Mouse (Mus musculus): ENCODE measurements around the gene Tmsb4x.

Gene Tmsb4x

DNA sequence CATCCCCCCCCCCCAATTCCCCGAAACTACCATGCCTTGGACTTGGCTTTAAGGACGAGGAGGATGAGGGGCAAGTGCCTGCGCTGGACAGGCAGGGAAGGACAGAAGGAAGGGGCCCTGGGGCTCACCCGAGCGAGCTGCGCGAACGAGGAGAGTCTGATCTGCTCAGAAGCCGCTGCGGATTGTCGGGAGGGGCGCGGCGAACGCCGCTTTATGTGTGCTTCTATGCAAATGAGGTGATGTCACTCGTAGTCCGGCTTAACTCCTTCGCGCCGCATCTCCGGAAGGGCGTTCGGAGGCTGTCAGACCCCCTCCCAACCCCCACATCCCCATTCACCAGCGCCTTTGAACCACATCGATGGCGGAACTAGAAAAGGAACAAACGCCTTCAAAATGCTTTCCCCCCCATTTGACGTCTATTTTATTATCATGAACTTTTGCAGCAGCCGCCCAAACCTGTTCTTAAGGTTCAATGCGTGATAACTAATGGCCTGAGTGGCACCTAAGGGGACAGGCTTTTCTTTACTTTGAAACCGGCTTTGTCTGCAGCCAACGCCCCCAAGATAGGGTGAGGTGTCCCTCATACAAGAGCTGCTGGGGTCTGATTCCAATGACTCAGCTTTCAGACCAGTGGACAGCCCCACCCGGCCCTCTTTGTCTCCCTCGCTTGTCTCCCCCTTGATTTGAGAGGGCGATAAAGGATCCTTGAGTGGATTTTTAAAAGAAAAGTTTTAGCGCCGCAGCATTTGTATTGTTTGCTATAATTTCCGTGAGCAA lies at the start of gene Tmsb4x:
Gene Tmsb4x, minus strand, starts transcription at position 338 of the 777 bp plus-strand sequence.
- no peak for DNase-seq (ENCODE audit: extremely low read depth, low read depth)

- no peak for DNase-seq (ENCODE audit: extremely low read depth, low read depth)
Observed at GRCm38 (mm10) chrX:167241736-167242135, 32.6 kb upstream of the Tmsb4x start.

DNA sequence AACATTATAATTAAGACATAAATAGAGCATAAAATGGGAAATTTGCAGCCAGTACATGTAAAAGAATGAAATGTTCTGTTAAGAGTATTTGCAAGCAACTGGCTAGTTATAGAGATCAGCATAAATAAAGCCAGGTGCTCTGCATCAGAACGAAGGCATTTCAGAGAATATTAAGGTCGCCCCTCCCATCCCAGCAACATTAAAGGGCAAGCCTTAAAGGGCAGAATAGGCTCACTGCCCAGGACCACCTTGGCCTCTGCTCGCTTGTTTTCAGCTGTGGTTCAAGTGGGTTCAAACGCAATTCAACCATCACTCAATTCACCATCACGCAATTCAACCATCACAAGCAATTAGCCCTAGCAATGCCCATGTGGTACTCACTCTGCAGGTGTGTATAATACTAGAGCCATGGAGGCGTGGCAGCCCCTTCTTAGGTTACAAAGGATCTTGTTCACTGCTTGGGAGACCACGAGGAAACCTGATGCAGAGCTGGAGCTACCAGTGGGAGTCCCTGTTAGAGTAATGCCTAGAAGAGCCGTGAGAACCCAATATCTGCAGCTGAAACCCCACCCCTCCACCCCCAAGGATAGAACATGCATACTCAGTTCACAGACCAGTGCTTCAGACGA lies 30.3 kb upstream of the Tmsb4x start:
- DNase-seq (ENCODE audit: extremely low read depth, low read depth) = no peak

- no peak for DNase-seq (ENCODE audit: extremely low read depth, low read depth)
Observed at GRCm38 (mm10) chrX:167233104-167233687, 24.1 kb upstream of the Tmsb4x start.

DNA sequence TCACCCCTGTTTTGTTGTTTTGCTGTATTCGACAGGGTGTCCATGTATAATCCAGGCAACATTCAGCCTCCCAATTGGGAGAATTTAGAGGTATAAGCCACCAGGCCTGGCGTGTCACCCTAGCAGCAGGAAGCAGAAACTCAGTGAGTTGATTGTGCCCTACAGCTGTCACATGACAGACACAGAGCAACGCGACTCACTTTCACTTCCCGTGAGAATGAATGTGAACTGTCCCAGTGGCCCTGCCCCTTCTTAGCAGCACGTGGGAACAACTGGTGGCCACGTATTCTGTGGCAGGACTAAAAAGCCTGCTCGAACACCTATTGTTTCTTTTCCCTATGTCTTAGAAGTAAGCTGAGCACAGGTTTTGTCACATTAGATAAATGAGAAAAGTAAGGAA lies 22.0 kb upstream of the Tmsb4x start:
- DNase-seq (ENCODE audit: extremely low read depth, low read depth) = no peak

GRCm38 (mm10) chrX:167229819-167230218 lies 20.7 kb upstream of the Tmsb4x start:
- DNase-seq (ENCODE audit: extremely low read depth, low read depth) = no peak

GRCm38 (mm10) chrX:167229206-167229605 lies 20.1 kb upstream of the Tmsb4x start:
- no peak for DNase-seq (ENCODE audit: extremely low read depth, low read depth)

DNA sequence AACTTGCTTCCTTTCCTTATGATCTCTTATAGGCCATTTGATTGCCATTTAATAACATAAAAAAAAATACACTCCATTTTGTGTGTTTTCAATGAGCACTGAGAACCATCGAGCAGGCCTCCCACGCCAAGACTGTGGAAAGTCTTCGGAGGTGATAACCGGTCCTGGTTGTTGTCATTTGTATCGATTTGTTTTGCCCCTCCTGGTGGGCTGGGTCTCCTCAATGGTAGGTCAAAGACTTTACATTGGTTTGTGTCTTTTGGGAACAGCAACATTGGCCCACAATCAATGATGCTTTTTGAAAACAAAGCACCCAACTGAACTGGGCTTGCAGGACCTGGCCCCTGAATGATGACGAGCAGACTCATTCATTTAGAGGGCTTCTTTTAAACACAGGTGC lies 18.6 kb upstream of the Tmsb4x start:
- no peak for DNase-seq (ENCODE audit: extremely low read depth, low read depth)

DNA sequence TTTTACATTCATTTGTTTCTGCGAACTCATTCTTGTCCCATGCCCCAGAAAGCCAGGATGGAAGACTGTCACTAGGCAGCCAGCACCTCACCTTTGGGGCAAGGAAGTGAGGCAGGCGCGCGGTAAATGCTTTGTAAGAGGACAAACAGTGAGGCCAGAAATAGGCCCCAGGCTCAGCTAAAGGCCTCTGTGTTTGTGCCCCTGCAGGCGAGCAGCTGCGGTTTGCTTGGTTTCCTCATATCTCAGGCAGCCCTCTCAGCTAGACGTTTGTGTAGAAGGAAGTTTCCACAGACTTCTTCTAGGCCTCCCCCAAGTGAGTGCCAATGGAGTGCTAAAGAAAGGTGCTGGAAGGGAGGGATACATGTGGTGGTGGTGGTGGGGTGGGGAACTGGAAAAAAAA lies 18.0 kb upstream of the Tmsb4x start:
- no peak for DNase-seq (ENCODE audit: extremely low read depth, low read depth)

DNA sequence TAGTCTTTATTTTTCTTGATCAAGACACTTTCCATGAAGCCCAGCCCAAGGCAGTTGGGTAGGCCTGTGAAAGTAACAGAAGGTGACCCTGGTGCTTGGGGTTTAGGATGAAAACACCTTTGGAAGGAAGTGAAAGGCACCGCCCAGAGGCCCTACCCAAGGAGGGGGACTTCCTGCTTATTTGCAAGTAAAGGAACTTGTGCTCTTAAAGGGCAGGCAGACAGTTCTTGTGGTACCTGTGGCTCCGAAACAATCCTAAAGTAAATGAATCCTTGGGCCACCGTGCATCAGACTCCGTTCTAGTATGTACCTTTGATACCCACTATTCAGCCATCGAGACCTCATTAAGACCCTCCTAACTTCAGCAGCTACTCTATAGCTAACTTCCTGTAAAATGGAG lies 17.5 kb upstream of the Tmsb4x start:
- no peak for DNase-seq (ENCODE audit: extremely low read depth, low read depth)

GRCm38 (mm10) chrX:167212707-167213106 lies 3.6 kb upstream of the Tmsb4x start:
- DNase-seq (ENCODE audit: extremely low read depth, low read depth) = no peak

GRCm38 (mm10) chrX:167211871-167212555 lies 2.9 kb upstream of the Tmsb4x start:
- DNase-seq (ENCODE audit: extremely low read depth, low read depth) = no peak

DNA sequence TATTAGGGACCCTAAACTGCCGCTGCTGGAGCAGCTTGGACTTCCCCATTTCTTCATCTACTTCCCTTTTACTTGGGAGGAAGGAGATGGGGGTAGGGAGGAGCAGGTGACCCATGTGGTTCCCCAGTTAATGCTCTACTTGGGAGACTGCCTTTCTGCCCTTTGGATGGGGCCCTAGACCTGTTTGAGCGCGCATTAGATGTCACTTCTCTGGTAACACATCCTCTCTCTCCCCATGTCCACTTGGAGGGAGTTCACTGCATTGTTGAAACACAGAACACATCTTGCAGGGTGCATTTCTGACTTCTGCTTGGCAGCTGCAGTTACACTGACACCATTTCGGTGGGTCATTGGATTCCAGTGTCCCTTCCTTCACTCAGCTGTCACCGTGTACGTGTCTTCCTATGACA lies 1.2 kb upstream of the Tmsb4x start:
- DNase-seq (ENCODE audit: extremely low read depth, low read depth) = no peak

DNA sequence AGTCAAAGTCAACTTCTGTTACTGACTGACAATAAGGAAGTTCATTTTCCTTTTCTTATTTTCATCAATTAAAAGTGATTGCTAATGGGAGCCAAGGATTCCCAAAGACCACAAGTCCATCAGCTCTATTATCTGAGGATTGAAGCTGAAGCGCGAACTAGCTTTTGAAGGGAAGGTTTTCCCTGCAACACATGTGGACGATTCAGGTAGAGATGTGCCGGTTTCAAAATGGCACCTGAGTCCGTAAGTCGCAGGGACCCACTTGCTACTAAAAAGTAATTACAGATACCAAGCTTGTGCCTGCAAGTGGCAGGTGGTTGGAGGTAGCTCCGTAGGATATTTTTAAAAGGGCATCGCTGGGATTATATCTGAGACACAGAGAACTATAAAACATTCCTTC lies 713 bp upstream of the Tmsb4x start:
- DNase-seq (ENCODE audit: extremely low read depth, low read depth) = no peak

DNA sequence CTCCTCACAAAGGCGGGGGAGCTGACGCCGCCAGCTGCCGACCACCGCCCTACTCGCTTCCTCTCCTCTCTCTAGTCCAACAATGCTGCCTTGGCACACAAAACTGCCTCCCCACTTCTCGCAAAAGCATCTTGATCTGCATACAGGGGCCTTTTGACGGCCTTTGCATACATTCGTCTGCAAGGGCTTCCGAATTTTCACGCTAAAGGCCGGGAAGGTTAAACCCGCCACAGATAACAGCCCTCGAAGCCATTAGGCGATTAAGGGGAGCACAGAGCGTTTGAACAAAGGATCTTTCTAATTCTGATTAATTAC lies 652 bp downstream of the Tmsb4x start:
- DNase-seq (ENCODE audit: extremely low read depth, low read depth) = no peak

- no peak for DNase-seq (ENCODE audit: extremely low read depth, low read depth)
Observed at GRCm38 (mm10) chrX:167207741-167208505, 1.2 kb downstream of the Tmsb4x start.

- DNase-seq (ENCODE audit: extremely low read depth, low read depth) = no peak
Observed at GRCm38 (mm10) chrX:167205813-167206520, 3.1 kb downstream of the Tmsb4x start.

DNA sequence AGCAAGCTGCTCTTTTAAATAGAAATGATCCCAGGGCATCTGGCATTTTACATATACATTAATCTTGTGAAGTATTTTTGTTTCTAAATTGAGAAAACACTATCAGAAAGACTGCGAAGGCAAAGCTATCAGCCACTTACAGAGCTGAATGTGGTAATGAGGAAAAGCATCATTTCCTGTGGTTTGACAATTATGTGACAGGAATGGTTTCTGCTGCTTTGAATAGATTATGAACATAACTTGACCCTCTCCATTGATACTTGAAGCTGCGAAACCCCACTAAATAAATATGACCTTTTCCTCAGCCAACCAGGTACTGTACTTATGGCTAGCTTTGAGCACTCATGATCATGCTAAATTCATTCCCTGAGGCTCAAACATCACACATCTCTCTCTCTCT lies 7.8 kb downstream of the Tmsb4x start:
- DNase-seq (ENCODE audit: extremely low read depth, low read depth) = no peak

- no peak for DNase-seq (ENCODE audit: extremely low read depth, low read depth)
Observed at GRCm38 (mm10) chrX:167195228-167195649, 13.9 kb downstream of the Tmsb4x start.

DNA sequence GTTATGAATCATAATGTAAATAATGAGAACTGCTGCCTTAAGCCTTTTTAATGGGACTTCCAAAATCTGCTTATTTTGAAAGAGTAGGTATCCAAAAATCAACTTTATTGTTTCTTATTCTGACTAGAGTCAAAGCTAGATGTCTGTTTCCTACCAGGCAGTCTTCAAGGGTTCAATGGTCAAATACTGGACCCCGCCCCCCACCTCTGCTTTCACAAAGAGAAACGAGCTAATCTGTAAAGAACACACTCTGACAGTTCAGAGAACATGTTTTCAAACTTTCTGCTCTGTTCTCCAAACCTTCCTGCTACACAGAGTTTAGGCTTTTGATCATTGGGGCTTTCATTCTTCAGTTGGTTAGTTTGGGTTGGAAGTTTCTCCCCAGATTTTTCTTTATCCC lies 22.8 kb downstream of the Tmsb4x start:
- DNase-seq (ENCODE audit: extremely low read depth, low read depth) = no peak

GRCm38 (mm10) chrX:167183535-167183934 lies 25.6 kb downstream of the Tmsb4x start:
- no peak for DNase-seq (ENCODE audit: extremely low read depth, low read depth)
